Mouse (Mus musculus) lung, postnatal 0 days (tissue): Measurements from ENCODE around the gene Trp53. TPM values are rescaled to one million over a fixed set of nuclear protein-coding genes. Genes with fewer than 3 reads are reported as not detected.

Source experiments
- ATAC-seq: fragments of 200-750 bp; cut with Nextera tagmentation; 2 replicates; pipeline ENCODE4 v1.8.0; 2017; ENCODE audit warnings: moderate library complexity
- DNase-seq: peaks from one replicate; pipeline ENCODE4 v3.0.0-alpha.2; 2016; ENCODE audit warnings: low spot score
- H3K27ac ChIP-seq: fragments of 300-500 bp; sonication (generic); 2 replicates; pipeline ENCODE4 v1.5.1; 2014; ENCODE audit warnings: antibody characterized with exemption, mild to moderate bottlenecking, low read length, mixed read lengths
- H3K27me3 ChIP-seq: fragments of 300-500 bp; sonication (generic); replicated peaks from 2 replicates; pipeline ENCODE4 v1.6.1; 2014; ENCODE audit warnings: low read length, mixed read lengths; ENCODE audit not compliant: insufficient read depth
- H3K36me3 ChIP-seq: fragments of 300-500 bp; sonication (generic); 2 replicates; pipeline ENCODE4 v1.6.1; 2014; ENCODE audit warnings: low read length, mixed read lengths; ENCODE audit not compliant: insufficient read depth
- H3K4me1 ChIP-seq: fragments of 300-500 bp; sonication (generic); 2 replicates; pipeline ENCODE4 v1.6.1; 2014; ENCODE audit warnings: antibody characterized with exemption, low read depth, low read length, mixed read lengths; ENCODE audit not compliant: insufficient read depth
- H3K4me2 ChIP-seq: fragments of 300-500 bp; sonication (generic); replicated peaks from 2 replicates; pipeline ENCODE4 v1.6.1; 2014; ENCODE audit warnings: low read depth, mild to moderate bottlenecking, low read length, moderate library complexity, mixed read lengths
- H3K4me3 ChIP-seq: fragments of 300-500 bp; sonication (generic); 2 replicates; pipeline ENCODE4 v1.5.1; 2014; ENCODE audit warnings: low read depth, low read length
- H3K9ac ChIP-seq: fragments of 300-500 bp; sonication (generic); replicated peaks from 2 replicates; pipeline ENCODE4 v1.6.1; 2014; ENCODE audit warnings: low read depth, mild to moderate bottlenecking
- H3K9me3 ChIP-seq: fragments of 300-500 bp; sonication (generic); 2 replicates; pipeline ENCODE4 v1.6.1; 2016; ENCODE audit warnings: low read length, mixed read lengths
- CTCF ChIP-seq: IDR thresholded peaks from 2 replicates; pipeline ENCODE4 v1.5.1; 2016; ENCODE audit warnings: antibody characterized with exemption, mild to moderate bottlenecking
- EP300 ChIP-seq: IDR thresholded peaks from 2 replicates; pipeline ENCODE4 v1.6.1; 2016; ENCODE audit warnings: antibody characterized with exemption, mild to moderate bottlenecking, control low read depth
- WGBS: fragments of 180-500 bp; shearing (Covaris S2); extraction: QIAGEN DNeasy Blood & Tissue Kit; methylation state at CpG from one replicate; pipeline ENCODE4 v1.1.7; 2014; 5-methylcytosine and 5-hydroxymethylcytosine counted together
- polyA plus RNA-seq: library from polyadenylated mRNA; unstranded; fragments of >200 nt; fragmentation: Nextera tagmentation; extraction: Ambion mirVana; gene quantifications from 2 replicates; pipeline ENCODE4 v1.2.1, GENCODE M21; 2015

Gene Trp53
- polyA plus RNA-seq, 1 experiment from 2014 or later, result 39.8 TPM

GRCm38 (mm10) chr11:69582230-69582805 lies 2.2 kb downstream of the Trp53 start:
- H3K9me3 ChIP-seq, result no peaks in the 10 kb centered on the region
- H3K27me3 ChIP-seq, result no peaks in the 10 kb centered on the region
- WGBS, result 56% methylated on average over 9 of the region's 9 CpGs
- ATAC-seq (no peak), DNase-seq (no peak)
- H3K27ac ChIP-seq, result no peak overlapping the region
- peak overlapping the region; percentile 51 for H3K4me3 ChIP-seq
- peaks cover 5% of the 10 kb centered on the region; the same call in 1 of the 2 replicates for H3K4me1 ChIP-seq
- no peak for TF ChIP-seq EP300
- TF ChIP-seq CTCF, result no peak
- H3K9ac ChIP-seq, result no peak overlapping the region; the same call in 1 of the 2 replicates
- H3K4me2 ChIP-seq, result peak overlapping the region; percentile 92
- H3K36me3 ChIP-seq, result no peaks in the 10 kb centered on the region

GRCm38 (mm10) chr11:69584008-69584407 lies 3.8 kb downstream of the Trp53 start:
- TF ChIP-seq CTCF (no peak), EP300 (no peak)
- ATAC-seq (no peak), DNase-seq (no peak)
- H3K4me2 ChIP-seq, result no peak overlapping the region
- WGBS, result 80% methylated on average over 7 of the region's 7 CpGs
- H3K4me1 ChIP-seq, result no peaks in the 10 kb centered on the region
- H3K27ac ChIP-seq, result no peak overlapping the region
- no peaks in the 10 kb centered on the region for H3K27me3 ChIP-seq
- H3K4me3 ChIP-seq, result no peak overlapping the region
- no peak overlapping the region for H3K9ac ChIP-seq
- H3K9me3 ChIP-seq, result no peaks in the 10 kb centered on the region
- H3K36me3 ChIP-seq, result peaks cover 13% of the 10 kb centered on the region

GRCm38 (mm10) chr11:69584937-69585336 lies 4.8 kb downstream of the Trp53 start:
- H3K4me1 ChIP-seq, result no peaks in the 10 kb centered on the region
- no peak overlapping the region for H3K4me2 ChIP-seq
- no peaks in the 10 kb centered on the region for H3K27me3 ChIP-seq
- TF ChIP-seq EP300, result no peak
- no peak for TF ChIP-seq CTCF
- ATAC-seq (no peak), DNase-seq (no peak)
- H3K36me3 ChIP-seq, result peaks cover 22% of the 10 kb centered on the region
- no peak overlapping the region for H3K4me3 ChIP-seq
- H3K9ac ChIP-seq, result no peak overlapping the region
- H3K9me3 ChIP-seq, result no peaks in the 10 kb centered on the region
- WGBS, result 94% methylated on average over 13 of the region's 13 CpGs
- H3K27ac ChIP-seq, result no peak overlapping the region

GRCm38 (mm10) chr11:69585718-69586325 lies 5.7 kb downstream of the Trp53 start:
- H3K36me3 ChIP-seq, result peaks cover 30% of the 10 kb centered on the region
- no peak for ATAC-seq
- no peak overlapping the region for H3K27ac ChIP-seq
- 78% methylated on average over 7 of the region's 7 CpGs for WGBS
- H3K4me3 ChIP-seq, result no peak overlapping the region
- peak; percentile 18 for DNase-seq
- TF ChIP-seq EP300, result no peak
- TF ChIP-seq CTCF, result no peak
- no peaks in the 10 kb centered on the region for H3K4me1 ChIP-seq
- H3K4me2 ChIP-seq, result no peak overlapping the region
- H3K27me3 ChIP-seq, result no peaks in the 10 kb centered on the region
- no peaks in the 10 kb centered on the region for H3K9me3 ChIP-seq
- H3K9ac ChIP-seq, result no peak overlapping the region

- H3K4me3 ChIP-seq, result no peak overlapping the region
- H3K9me3 ChIP-seq, result no peaks in the 10 kb centered on the region
- WGBS, result 91% methylated on average over 22 of the region's 22 CpGs
- H3K4me2 ChIP-seq, result no peak overlapping the region
- ATAC-seq (no peak), DNase-seq (no peak)
- H3K4me1 ChIP-seq, result no peaks in the 10 kb centered on the region
- no peak for TF ChIP-seq CTCF
- H3K9ac ChIP-seq, result no peak overlapping the region
- H3K27ac ChIP-seq, result no peak overlapping the region
- H3K36me3 ChIP-seq, result peaks cover 32% of the 10 kb centered on the region
- no peaks in the 10 kb centered on the region for H3K27me3 ChIP-seq
Observed at GRCm38 (mm10) chr11:69589207-69589834, 9.2 kb downstream of the Trp53 start.

- peaks cover 32% of the 10 kb centered on the region for H3K36me3 ChIP-seq
- H3K4me3 ChIP-seq, result no peak overlapping the region
- ATAC-seq, result no peak
- no peak overlapping the region for H3K27ac ChIP-seq
- H3K4me2 ChIP-seq, result no peak overlapping the region
- 87% methylated on average over 8 of the region's 8 CpGs for WGBS
- TF ChIP-seq EP300, result no peak
- TF ChIP-seq CTCF, result no peak
- H3K27me3 ChIP-seq, result no peaks in the 10 kb centered on the region
- H3K9me3 ChIP-seq, result no peaks in the 10 kb centered on the region
- DNase-seq, result no peak
- H3K4me1 ChIP-seq, result no peaks in the 10 kb centered on the region
- no peak overlapping the region for H3K9ac ChIP-seq
Observed at GRCm38 (mm10) chr11:69590622-69591021, 10.5 kb downstream of the Trp53 start.
